Mouse (Mus musculus) neural tube, embryonic 10.5 days (tissue): ENCODE measurements around the gene Olfr1018.

Experiments
- DNase-seq: peaks from one replicate; pipeline ENCODE4 v3.0.0-alpha.2; 2017; ENCODE audit warnings: low spot score; ENCODE audit errors: extremely low spot score

Olfr1018 gene

GRCm38 (mm10) chr2:85818179-85818578 is at the start of gene Olfr1018:
Gene Olfr1018, plus strand, starts transcription at chr2:85818479.
- no peak for DNase-seq

- no peak for DNase-seq
Measured at GRCm38 (mm10) chr2:85772413-85772812, 45.9 kb upstream of the Olfr1018 start, which contains the start of gene Olfr1014. Gene Olfr1014, plus strand, starts transcription at chr2:85772713.

DNA sequence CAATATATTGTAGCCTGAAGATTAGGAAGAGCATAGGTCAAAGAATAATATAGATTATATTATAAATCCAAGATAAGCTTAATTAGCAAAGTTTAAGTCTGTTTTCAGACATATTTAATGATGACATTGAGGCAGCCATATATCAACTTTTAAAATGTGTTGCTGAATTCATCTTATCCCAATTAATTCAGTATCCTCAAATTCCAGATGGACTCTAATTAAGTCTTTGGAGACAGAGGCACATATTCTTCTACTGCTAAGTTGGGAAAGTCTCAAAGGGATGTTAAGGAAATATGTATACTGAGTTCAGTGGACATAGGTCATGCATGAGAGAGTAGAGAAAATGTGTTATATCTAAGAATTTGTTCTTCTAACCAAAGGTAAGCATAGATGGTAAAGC is 36.6 kb upstream of the Olfr1018 start, which contains the start of gene Olfr1015:
Olfr1015 (plus strand) TSS at position 301 of the 400 bp plus-strand sequence.
- DNase-seq, result no peak

GRCm38 (mm10) chr2:85792331-85792730 is 25.9 kb upstream of the Olfr1018 start:
- DNase-seq, result no peak

GRCm38 (mm10) chr2:85802444-85802843 is 15.8 kb upstream of the Olfr1018 start, which contains the start of gene Olfr1016:
Gene Olfr1016, minus strand, starts transcription at chr2:85802544.
- no peak for DNase-seq

DNA sequence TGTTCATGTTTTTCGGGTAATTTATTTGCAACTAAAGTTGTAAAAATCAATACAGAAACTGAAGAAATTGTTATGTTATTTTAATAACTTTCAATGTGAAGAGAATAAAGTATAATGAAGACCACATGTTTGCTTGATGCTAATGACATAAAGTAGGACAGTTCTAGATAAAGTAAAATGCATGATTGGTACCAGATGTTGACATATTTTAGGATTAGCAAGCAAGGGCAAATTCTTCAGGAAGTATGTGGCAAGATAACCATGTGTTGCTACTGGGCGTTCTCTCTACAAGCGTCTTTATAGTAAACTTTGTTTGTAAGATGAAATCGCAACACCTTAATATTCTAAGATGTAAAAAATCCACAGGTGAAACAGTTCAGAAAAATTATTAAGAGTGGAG is 13.8 kb upstream of the Olfr1018 start:
- DNase-seq, result no peak

- no peak for DNase-seq
Measured at GRCm38 (mm10) chr2:85845383-85845782, 27.1 kb downstream of the Olfr1018 start, which contains the start of gene Olfr1019. Gene Olfr1019, minus strand, starts transcription at chr2:85845483.

GRCm38 (mm10) chr2:85846730-85847129 is 28.5 kb downstream of the Olfr1018 start, which contains the start of gene Olfr1020:
Gene Olfr1020, plus strand, starts transcription at chr2:85847030.
- no peak for DNase-seq

DNA sequence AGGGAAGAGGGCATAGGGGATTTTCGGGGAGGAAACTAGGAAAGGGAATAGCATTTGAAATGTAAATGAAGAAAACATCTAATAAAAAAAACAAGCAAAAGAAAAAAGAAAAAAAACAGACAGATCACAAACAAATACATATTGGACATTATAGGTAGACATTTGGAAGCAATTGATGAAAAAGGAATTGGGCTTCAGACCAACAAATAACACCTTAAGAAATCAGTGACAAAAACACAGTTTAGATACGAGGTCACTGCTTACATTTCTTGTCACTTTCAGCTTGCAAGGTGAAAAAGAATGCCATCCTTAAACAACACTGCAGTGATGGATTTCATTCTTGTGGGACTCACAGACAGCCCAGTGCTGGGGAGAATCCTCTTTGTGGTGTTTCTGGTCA is 50.0 kb downstream of the Olfr1018 start, which contains the start of gene Olfr1022:
Olfr1022 (plus strand) TSS at position 301 of the 400 bp plus-strand sequence.
- no peak for DNase-seq
